Mouse (Mus musculus) forebrain, embryonic 14.5 days (tissue): ENCODE data around the gene Actr2. TPM values are rescaled to one million over a fixed set of nuclear protein-coding genes. Genes with fewer than 3 reads are reported as not detected.

Experiments
- ATAC-seq: fragments of 200-750 bp; cut with Nextera tagmentation; 2 replicates; pipeline ENCODE4 v1.8.0; 2017; ENCODE audit warnings: mild to moderate bottlenecking, moderate library complexity
- DNase-seq: peaks from one replicate; pipeline ENCODE4 v3.0.0-alpha.2; 2015; ENCODE audit warnings: low spot score
- H3K27ac ChIP-seq: fragments of 300-500 bp; sonication (generic); 2 replicates; pipeline ENCODE4 v1.5.1; 2014; ENCODE audit warnings: low read depth, mild to moderate bottlenecking, control low read depth, low read length, moderate library complexity
- H3K27me3 ChIP-seq: fragments of 300-500 bp; sonication (generic); replicated peaks from 2 replicates; pipeline ENCODE4 v1.6.1; 2014; ENCODE audit warnings: low read length, control low read depth, mixed read lengths; ENCODE audit not compliant: control insufficient read depth, insufficient read depth
- H3K36me3 ChIP-seq: fragments of 300-500 bp; sonication (generic); 2 replicates; pipeline ENCODE4 v1.6.1; 2014; ENCODE audit warnings: low read length, control low read depth; ENCODE audit not compliant: control insufficient read depth, insufficient read depth
- H3K4me1 ChIP-seq: fragments of 300-500 bp; sonication (generic); 2 replicates; pipeline ENCODE4 v1.6.1; 2014; ENCODE audit warnings: antibody characterized with exemption, low read length, control low read depth; ENCODE audit not compliant: control insufficient read depth, insufficient read depth
- H3K4me2 ChIP-seq: fragments of 300-500 bp; sonication (generic); 2 replicates; pipeline ENCODE4 v1.6.1; 2014; ENCODE audit warnings: mild to moderate bottlenecking, control low read depth, low read length
- H3K4me3 ChIP-seq: fragments of 300-500 bp; sonication (generic); 2 replicates; pipeline ENCODE4 v1.5.1; 2014; ENCODE audit warnings: low read depth, low read length, control low read depth
- H3K9ac ChIP-seq: fragments of 300-500 bp; sonication (generic); 2 replicates; pipeline ENCODE4 v1.6.1; 2014; ENCODE audit warnings: mild to moderate bottlenecking, low read length, control low read depth, moderate library complexity
- H3K9me3 ChIP-seq: fragments of 300-500 bp; sonication (generic); replicated peaks from 2 replicates; pipeline ENCODE4 v1.6.1; 2016; ENCODE audit warnings: low read length, control low read depth, mixed read lengths; ENCODE audit not compliant: control insufficient read depth
- WGBS: fragments of 180-500 bp; shearing (Covaris S2); extraction: QIAGEN DNeasy Blood & Tissue Kit; methylation state at CpG from one replicate; pipeline ENCODE4 v1.1.7; 2014; 5-methylcytosine and 5-hydroxymethylcytosine counted together
- polyA plus RNA-seq: library from polyadenylated mRNA; unstranded; fragments of >200 nt; fragmentation: Nextera tagmentation; extraction: Ambion mirVana; gene quantifications from 2 replicates; pipeline ENCODE4 v1.2.1, GENCODE M21; 2014

Gene Actr2
- polyA plus RNA-seq, 1 experiment from 2014 or later = 79.6 TPM

DNA sequence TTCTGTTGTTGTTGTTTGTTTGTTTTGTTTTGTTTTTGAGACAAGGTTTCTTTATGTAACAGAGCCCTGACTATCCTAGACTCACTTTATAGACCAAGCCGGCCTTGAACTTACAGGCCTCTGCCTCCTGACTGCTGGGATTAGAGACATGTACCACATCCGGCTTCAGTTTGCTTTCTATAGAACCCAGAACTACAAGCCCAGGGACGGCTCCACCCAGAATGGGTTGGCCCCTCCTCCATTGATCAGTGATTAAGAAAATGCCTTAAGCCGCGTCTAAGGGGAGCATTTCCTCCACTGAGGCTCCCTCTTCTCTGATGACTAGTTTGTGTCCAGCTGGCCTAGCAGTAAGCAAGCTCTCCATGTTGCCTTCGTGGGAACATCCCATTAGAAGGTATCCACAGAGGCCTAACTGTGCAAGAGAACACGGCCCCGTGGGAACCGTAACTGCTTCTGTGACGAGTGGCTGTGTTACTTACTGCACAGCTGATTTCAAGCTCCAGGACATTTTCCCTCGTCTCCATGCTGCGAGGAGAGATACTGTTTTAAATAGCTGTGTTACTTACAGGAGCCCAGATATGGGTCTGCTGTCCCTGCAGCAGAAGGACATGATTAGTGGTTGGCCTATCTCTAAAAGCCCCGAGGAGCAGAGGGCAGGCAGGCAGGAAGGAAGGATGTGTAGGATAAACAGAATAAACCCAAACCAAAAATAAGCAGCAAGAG is 59.7 kb downstream of the Actr2 start:
- ATAC-seq (no peak), DNase-seq (no peak)
- H3K4me2 ChIP-seq = no peak overlapping the region
- WGBS = 70% methylated on average over 13 of the region's 13 CpGs
- no peaks in the 10 kb centered on the region for H3K4me1 ChIP-seq
- no peak overlapping the region for H3K27ac ChIP-seq
- H3K9me3 ChIP-seq = no peaks in the 10 kb centered on the region
- H3K4me3 ChIP-seq = no peak overlapping the region
- no peaks in the 10 kb centered on the region for H3K27me3 ChIP-seq
- no peak overlapping the region for H3K9ac ChIP-seq
- H3K36me3 ChIP-seq = peaks cover 11% of the 10 kb centered on the region; the same call in 1 of the 2 replicates

DNA sequence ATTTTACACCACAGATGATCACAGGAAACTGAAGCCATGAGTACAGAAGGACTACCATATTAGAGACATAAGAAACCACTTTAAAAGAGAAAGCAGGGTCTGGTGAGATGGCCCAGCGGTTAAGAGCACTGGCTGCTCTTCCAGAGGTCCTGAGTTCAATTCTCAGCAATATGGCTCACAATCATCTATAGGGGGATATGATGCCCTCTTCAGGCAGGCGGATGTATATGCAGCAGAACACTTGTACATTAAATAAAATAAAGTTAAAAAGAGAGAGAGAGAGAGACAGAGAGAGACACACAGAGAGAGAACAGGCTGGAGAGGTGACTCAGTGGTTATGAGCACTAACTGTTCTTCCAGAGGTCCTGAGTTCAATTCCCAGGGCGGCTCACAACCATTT is 67.1 kb downstream of the Actr2 start:
- ATAC-seq = no peak
- Histone ChIP-seq H3K36me3 (no peaks in the 10 kb centered on the region), H3K9me3 (no peaks in the 10 kb centered on the region), H3K4me3 (no peak overlapping the region), H3K4me2 (no peak overlapping the region), H3K27me3 (no peaks in the 10 kb centered on the region), H3K27ac (no peak overlapping the region), H3K4me1 (no peaks in the 10 kb centered on the region), H3K9ac (no peak overlapping the region)
- WGBS = 64% methylated on average over 3 of the region's 3 CpGs
- DNase-seq = no peak

DNA sequence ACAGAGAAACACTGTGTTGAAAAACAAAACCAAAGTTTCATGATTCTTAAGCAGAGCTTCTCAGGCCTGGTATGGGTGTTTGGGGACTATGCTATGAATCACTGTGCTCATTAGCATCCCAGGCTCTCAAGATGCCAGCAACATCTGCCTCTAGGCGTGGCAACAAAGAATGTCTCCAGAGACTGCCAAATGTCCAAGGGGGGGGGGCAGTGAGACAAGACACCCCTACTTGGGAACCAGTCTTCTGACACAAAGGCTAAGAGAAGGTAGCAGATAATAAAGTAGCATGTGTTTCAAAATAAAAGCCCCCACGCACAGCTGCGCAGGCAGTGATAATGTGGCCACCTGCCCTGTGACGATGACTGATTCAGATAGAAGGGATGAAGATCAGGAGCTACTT is 69.5 kb downstream of the Actr2 start:
- H3K9me3 ChIP-seq = no peaks in the 10 kb centered on the region
- no peak overlapping the region for H3K4me3 ChIP-seq
- H3K4me2 ChIP-seq = no peak overlapping the region
- H3K4me1 ChIP-seq = no peaks in the 10 kb centered on the region
- no peak for ATAC-seq
- H3K27ac ChIP-seq = no peak overlapping the region
- H3K9ac ChIP-seq = no peak overlapping the region
- DNase-seq = no peak
- 72% methylated on average over 4 of the region's 4 CpGs for WGBS
- no peaks in the 10 kb centered on the region for H3K27me3 ChIP-seq
- no peaks in the 10 kb centered on the region for H3K36me3 ChIP-seq

GRCm38 (mm10) chr11:20042106-20042505 is 70.6 kb downstream of the Actr2 start:
- no peaks in the 10 kb centered on the region for H3K9me3 ChIP-seq
- H3K36me3 ChIP-seq = no peaks in the 10 kb centered on the region
- no peak overlapping the region for H3K27ac ChIP-seq
- no peaks in the 10 kb centered on the region for H3K4me1 ChIP-seq
- WGBS = 70% methylated on average over 4 of the region's 4 CpGs
- no peak overlapping the region for H3K4me2 ChIP-seq
- ATAC-seq (no peak), DNase-seq (no peak)
- H3K27me3 ChIP-seq = no peaks in the 10 kb centered on the region
- H3K4me3 ChIP-seq = no peak overlapping the region
- no peak overlapping the region for H3K9ac ChIP-seq

- no peak for DNase-seq
- Histone ChIP-seq H3K4me2 (no peak overlapping the region), H3K9me3 (no peaks in the 10 kb centered on the region), H3K4me3 (no peak overlapping the region), H3K27ac (no peak overlapping the region), H3K4me1 (no peaks in the 10 kb centered on the region), H3K36me3 (no peaks in the 10 kb centered on the region), H3K9ac (no peak overlapping the region), H3K27me3 (no peaks in the 10 kb centered on the region)
- 14% methylated on average over 6 of the region's 6 CpGs for WGBS
- ATAC-seq = no peak
Observed at GRCm38 (mm10) chr11:20041164-20041920, 71.4 kb downstream of the Actr2 start.

DNA sequence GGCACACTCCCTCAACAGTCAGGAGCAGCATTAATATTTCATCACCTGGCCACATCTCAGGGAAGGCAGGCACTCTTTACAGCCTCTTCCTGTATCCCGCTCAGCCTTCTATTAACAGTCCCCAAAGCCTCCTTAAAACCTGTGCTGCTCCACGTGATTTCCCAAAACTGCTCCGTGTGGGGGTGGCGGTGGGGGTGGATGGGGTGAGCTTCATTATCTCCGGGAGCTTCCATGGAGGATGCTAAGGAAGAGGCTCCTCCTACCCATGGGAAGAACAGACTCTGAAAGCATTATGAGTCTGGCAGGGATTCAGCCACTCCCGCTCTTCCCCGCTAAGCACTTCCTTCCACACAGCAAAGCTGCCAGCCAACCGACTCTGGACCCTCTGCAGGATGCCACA is 74.0 kb downstream of the Actr2 start:
- DNase-seq (peak; percentile 67), ATAC-seq (peak; percentile 58; the same call in 1 of the 2 replicates)
- H3K9ac ChIP-seq = no peak overlapping the region
- no peaks in the 10 kb centered on the region for H3K36me3 ChIP-seq
- 19% methylated on average over 8 of the region's 8 CpGs for WGBS
- no peaks in the 10 kb centered on the region for H3K9me3 ChIP-seq
- no peaks in the 10 kb centered on the region for H3K27me3 ChIP-seq
- H3K4me1 ChIP-seq = no peaks in the 10 kb centered on the region
- no peak overlapping the region for H3K4me3 ChIP-seq
- no peak overlapping the region for H3K27ac ChIP-seq
- peak overlapping the region; percentile 26 for H3K4me2 ChIP-seq

DNA sequence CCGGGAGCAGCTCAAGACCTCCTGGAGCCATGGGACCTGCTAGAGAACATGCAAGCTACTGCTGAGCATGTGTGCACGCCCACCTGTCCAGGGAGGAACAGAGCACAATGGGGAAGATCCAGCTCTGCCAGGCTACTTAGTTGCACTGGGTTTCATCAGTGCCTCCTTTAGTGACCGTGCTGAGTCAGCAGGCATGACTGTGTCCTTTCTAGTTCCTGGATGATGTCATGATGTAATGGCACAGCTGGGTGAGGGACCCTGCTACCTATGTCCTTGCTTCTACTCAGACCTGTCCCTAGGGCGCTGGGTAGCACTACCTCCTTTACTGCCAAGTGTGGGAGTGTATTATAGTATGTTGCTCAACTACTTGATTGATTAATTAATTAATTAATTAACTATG is 75.0 kb downstream of the Actr2 start:
- no peak for ATAC-seq

DNA sequence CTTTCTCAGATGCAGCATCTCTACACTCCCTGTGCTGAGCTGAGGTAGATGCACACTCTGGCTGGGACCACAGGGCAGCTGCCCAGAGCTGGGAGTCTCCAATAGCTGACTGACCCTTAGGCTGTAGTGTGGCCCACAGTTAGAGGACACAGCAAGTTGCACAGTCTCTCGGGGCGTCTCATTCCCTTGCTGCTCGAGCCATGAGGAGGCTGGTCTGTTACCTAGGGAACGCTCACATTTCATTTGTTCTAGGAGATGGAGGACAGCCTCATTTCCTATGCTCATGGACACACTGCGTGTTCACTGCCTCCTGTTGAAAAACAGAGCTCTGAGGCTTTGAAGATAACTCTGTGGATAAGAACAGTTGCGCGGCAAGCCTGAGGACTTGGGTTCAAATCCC is 76.7 kb downstream of the Actr2 start:
- no peak overlapping the region for H3K27ac ChIP-seq
- DNase-seq (no peak), ATAC-seq (no peak)
- H3K4me1 ChIP-seq = no peaks in the 10 kb centered on the region
- H3K36me3 ChIP-seq = no peaks in the 10 kb centered on the region
- H3K9ac ChIP-seq = no peak overlapping the region
- H3K4me3 ChIP-seq = no peak overlapping the region
- 70% methylated on average over 7 of the region's 7 CpGs for WGBS
- no peaks in the 10 kb centered on the region for H3K9me3 ChIP-seq
- no peaks in the 10 kb centered on the region for H3K27me3 ChIP-seq
- H3K4me2 ChIP-seq = no peak overlapping the region

More for the DNA sequence above, 75.0 kb downstream of the Actr2 start:
- H3K9me3 ChIP-seq = no peaks in the 10 kb centered on the region
- no peaks in the 10 kb centered on the region for H3K4me1 ChIP-seq
- no peaks in the 10 kb centered on the region for H3K27me3 ChIP-seq
- no peak overlapping the region for H3K27ac ChIP-seq
- no peaks in the 10 kb centered on the region for H3K36me3 ChIP-seq
- H3K4me3 ChIP-seq = no peak overlapping the region
- 79% methylated on average over 4 of the region's 4 CpGs for WGBS
- H3K4me2 ChIP-seq = no peak overlapping the region
- no peak overlapping the region for H3K9ac ChIP-seq
- DNase-seq = no peak

DNA sequence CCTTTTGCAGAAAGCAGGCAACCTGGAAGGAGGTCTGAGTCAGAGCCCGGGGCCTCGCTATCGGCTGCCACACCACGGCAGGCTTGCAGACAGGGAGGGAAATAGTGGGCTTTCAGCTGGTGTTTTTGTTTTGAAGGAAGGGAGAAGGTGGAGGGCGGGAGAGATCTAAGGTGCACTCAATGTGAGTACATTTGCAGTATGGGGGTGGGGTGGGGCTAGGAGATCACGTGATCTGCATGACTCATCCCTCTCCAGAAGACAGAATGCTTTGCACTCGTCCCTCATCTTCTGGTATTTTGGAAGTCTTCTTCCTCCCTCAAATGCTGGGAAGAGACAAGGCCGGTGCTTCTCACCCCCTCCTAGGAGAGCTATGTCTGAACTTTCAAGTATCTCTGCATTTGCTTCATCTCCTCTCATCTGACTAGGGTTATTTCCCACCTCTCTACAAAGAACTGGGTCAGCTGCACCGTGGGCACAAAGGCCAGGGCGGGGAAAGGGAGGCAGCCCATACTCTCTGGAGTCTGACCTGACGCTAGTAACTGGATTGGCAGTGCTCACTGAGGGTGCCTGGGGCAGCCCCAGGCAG is 77.3 kb downstream of the Actr2 start:
- Histone ChIP-seq H3K4me3 (no peak overlapping the region), H3K4me1 (no peaks in the 10 kb centered on the region), H3K9me3 (no peaks in the 10 kb centered on the region), H3K27ac (no peak overlapping the region), H3K27me3 (no peaks in the 10 kb centered on the region), H3K4me2 (no peak overlapping the region), H3K36me3 (no peaks in the 10 kb centered on the region), H3K9ac (no peak overlapping the region)
- ATAC-seq (no peak), DNase-seq (no peak)
- 57% methylated on average over 11 of the region's 11 CpGs for WGBS
